8 mouse cellular contexts compared by ENCODE assay signal in the genomic region with DNA sequence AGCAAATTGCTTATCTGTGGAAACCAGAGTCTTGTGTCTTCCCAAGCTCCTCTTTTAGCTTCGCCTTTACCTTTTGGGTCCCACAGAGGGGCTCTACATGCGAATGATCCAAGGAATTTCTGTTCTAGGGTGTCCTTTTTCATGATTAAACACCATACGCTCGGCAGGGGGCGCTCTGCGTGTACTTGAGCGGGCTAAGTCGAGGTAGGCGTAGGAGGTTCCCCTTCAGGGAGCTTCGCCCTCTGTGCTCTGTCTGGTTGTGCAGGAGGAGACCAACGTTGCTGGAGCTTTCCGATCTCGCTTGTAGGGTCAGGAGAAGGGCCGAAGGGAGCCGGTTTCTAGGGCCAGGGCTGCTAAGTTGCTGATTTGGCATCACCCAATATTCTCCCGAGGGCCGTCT.
DNase-seq lines count a peak whose midpoint lies in the region.

No protein-coding gene starts in this region.

- intact Hi-C loops in gastrocnemius, postnatal 14 days (cut with DNase I; ENCODE audit: low total_unique reads), result loop anchor here (5.0 kb wide), 1 partner anchor 444 kb away; no protein-coding TSS in a partner anchor
- intact Hi-C loops in left cerebral cortex, postnatal 25 days (cut with DNase I), result loop anchor here (2.0 to 5.0 kb wide), 2 partner anchors 169 to 434 kb away; no protein-coding TSS in a partner anchor

- peak; percentile 17 for DNase-seq in 3134 (ENCODE audit: extremely low read depth, insufficient read length, low spot score)
- DNase-seq in adrenal gland, adult 18-20 months (ENCODE audit: low spot score in 2 of 2), result peak; percentile 54 to 65
- peak; percentile 91 for DNase-seq in embryo, embryonic 10 days (ENCODE audit: low spot score)
- peak; percentile 64 for DNase-seq in gastrocnemius, postnatal 14 days
- DNase-seq in kidney, adult 18-20 months, result peak; percentile 73
- DNase-seq in left cerebral cortex, postnatal 25 days (ENCODE audit: low spot score in 2 of 2), result peak; percentile 75
- DNase-seq in ovary, adult 18-20 months (ENCODE audit: low spot score), result peak; percentile 3
- peak; percentile 8 for DNase-seq in thymus, postnatal 25 days

Comparison
In these comparisons a context has a peak if more than half of its experiments do, and no peak if none do; other contexts are left out.
1. Peak in every context shown above with its lines: DNase-seq.
2. DNase-seq: peak in every context shown above with its lines; median percentile 91 in embryo, embryonic 10 days; 75 in left cerebral cortex, postnatal 25 days; 73 in kidney, adult 18-20 months; 64 in gastrocnemius, postnatal 14 days; 60 in adrenal gland, adult 18-20 months; 17 in 3134; 8 in thymus, postnatal 25 days; 3 in ovary, adult 18-20 months.